Mouse (Mus musculus) olfactory bulb, adult 2 months (tissue): Measurements from ENCODE around the gene Ilf2.

Experiments
- CTCF ChIP-seq: fragments of 200-500 bp; IDR thresholded peaks from 2 replicates; pipeline ENCODE4 v1.5.1; 2012; ENCODE audit warnings: low read depth, mild to moderate bottlenecking, low read length, moderate library complexity; ENCODE audit not compliant: insufficient read depth
- POLR2A ChIP-seq: fragments of 200-500 bp; IDR thresholded peaks from 2 replicates; pipeline ENCODE4 v1.6.1; 2012; ENCODE audit warnings: mild to moderate bottlenecking, low read depth, low read length, moderate library complexity; ENCODE audit not compliant: insufficient read depth

DNA sequence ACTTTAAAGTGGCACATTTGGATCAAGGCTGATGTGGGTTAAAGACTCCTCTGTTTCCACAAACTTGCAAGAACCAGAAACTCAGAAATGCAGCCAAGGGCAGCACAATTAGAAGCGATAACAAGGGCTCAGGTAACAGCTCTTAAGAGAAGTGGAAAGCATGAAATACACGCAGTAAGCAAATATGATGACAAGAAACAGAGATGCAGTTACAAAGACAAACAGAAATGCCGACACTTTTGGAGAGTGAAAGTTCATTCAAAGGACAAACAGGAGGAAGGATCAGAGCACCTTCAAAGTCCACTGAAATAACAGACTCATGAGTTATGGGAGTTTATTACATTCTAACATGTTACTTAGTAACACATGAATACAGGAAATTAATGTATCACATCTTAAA is 30.4 kb downstream of the Ilf2 start:
- TF ChIP-seq POLR2A, result no peak
- TF ChIP-seq CTCF, result no peak
